Mouse (Mus musculus) midbrain, embryonic 11.5 days (tissue): ENCODE data around the gene Rbl1. TPM values are rescaled to one million over a fixed set of nuclear protein-coding genes. Genes with fewer than 3 reads are reported as not detected.
"Not testable (repeated sequence)": the region's sequence is repeated elsewhere in the genome, so short reads cannot be mapped to it uniquely, and the experiment has no call there.

Experiments
- ATAC-seq: fragments of 200-750 bp; cut with Nextera tagmentation; 2 replicates; pipeline ENCODE4 v1.8.0; 2017; ENCODE audit warnings: moderate TSS enrichment, moderate library complexity; ENCODE audit not compliant: low FRiP score
- DNase-seq: peaks from one replicate; pipeline ENCODE4 v3.0.0; 2015; ENCODE audit warnings: low spot score; ENCODE audit errors: missing footprints
- H3K27ac ChIP-seq: fragments of 300-500 bp; sonication (generic); 2 replicates; pipeline ENCODE4 v1.5.1; 2014; ENCODE audit warnings: low read depth, low read length
- H3K27me3 ChIP-seq: fragments of 300-500 bp; sonication (generic); 2 replicates; pipeline ENCODE4 v1.6.1; 2014; ENCODE audit warnings: mild to moderate bottlenecking, low read length, moderate library complexity, mixed read lengths; ENCODE audit not compliant: control insufficient read depth, insufficient read depth
- H3K36me3 ChIP-seq: fragments of 300-500 bp; sonication (generic); 2 replicates; pipeline ENCODE4 v1.6.1; 2014; ENCODE audit warnings: mild to moderate bottlenecking, low read length, moderate library complexity, mixed read lengths; ENCODE audit not compliant: control insufficient read depth, insufficient read depth
- H3K4me1 ChIP-seq: fragments of 300-500 bp; sonication (generic); 2 replicates; pipeline ENCODE4 v1.6.1; 2014; ENCODE audit warnings: low read length; ENCODE audit not compliant: control insufficient read depth, insufficient read depth
- H3K4me2 ChIP-seq: fragments of 300-500 bp; sonication (generic); 2 replicates; pipeline ENCODE4 v1.6.1; 2014; ENCODE audit warnings: mild to moderate bottlenecking, moderate library complexity
- H3K4me3 ChIP-seq: fragments of 300-500 bp; sonication (generic); 2 replicates; pipeline ENCODE4 v1.5.1; 2014; ENCODE audit warnings: low read depth, low read length
- H3K9ac ChIP-seq: fragments of 300-500 bp; sonication (generic); 2 replicates; pipeline ENCODE4 v1.6.1; 2014; ENCODE audit warnings: low read length
- H3K9me3 ChIP-seq: fragments of 300-500 bp; sonication (generic); 2 replicates; pipeline ENCODE4 v1.6.1; 2016; ENCODE audit warnings: low read length; ENCODE audit not compliant: control insufficient read depth
- WGBS: fragments of 180-500 bp; shearing (Covaris S2); extraction: QIAGEN DNeasy Blood & Tissue Kit; methylation state at CpG from one replicate; pipeline ENCODE4 v1.1.7; 2014; 5-methylcytosine and 5-hydroxymethylcytosine counted together
- polyA plus RNA-seq: library from polyadenylated mRNA; unstranded; fragments of >200 nt; fragmentation: Nextera tagmentation; extraction: Ambion mirVana; gene quantifications from 2 replicates; pipeline ENCODE4 v1.2.1, GENCODE M21; 2014

The Rbl1 gene
- polyA plus RNA-seq, 1 experiment from 2014 or later: 42.5 TPM

GRCm38 (mm10) chr2:157165312-157166224, 38.8 kb downstream of the Rbl1 start:
- H3K27me3 ChIP-seq, H3K4me2 ChIP-seq, H3K27ac ChIP-seq, H3K4me1 ChIP-seq, ATAC-seq, H3K9ac ChIP-seq, DNase-seq, H3K9me3 ChIP-seq, H3K4me3 ChIP-seq: not testable (repeated sequence)
- H3K36me3 ChIP-seq: peaks cover 10% of the 10 kb centered on the region

- peaks cover 15% of the 10 kb centered on the region for H3K36me3 ChIP-seq
Measured at GRCm38 (mm10) chr2:157164101-157164500, 40.2 kb downstream of the Rbl1 start.

GRCm38 (mm10) chr2:157156079-157156478, 48.3 kb downstream of the Rbl1 start:
- ATAC-seq (no peak), DNase-seq (peak; percentile 21)
- no peak overlapping the region for H3K9ac ChIP-seq
- 92% methylated on average over 1 of the region's 1 CpGs for WGBS
- H3K4me1 ChIP-seq: no peaks in the 10 kb centered on the region
- no peaks in the 10 kb centered on the region for H3K27me3 ChIP-seq
- H3K27ac ChIP-seq: no peak overlapping the region
- H3K36me3 ChIP-seq: peaks cover 26% of the 10 kb centered on the region
- H3K9me3 ChIP-seq: no peaks in the 10 kb centered on the region
- no peak overlapping the region for H3K4me3 ChIP-seq
- H3K4me2 ChIP-seq: no peak overlapping the region

More at GRCm38 (mm10) chr2:157164101-157164500, 40.2 kb downstream of the Rbl1 start:
- Histone ChIP-seq H3K4me3 (no peak overlapping the region), H3K4me1 (no peaks in the 10 kb centered on the region), H3K4me2 (no peak overlapping the region), H3K9me3 (no peaks in the 10 kb centered on the region), H3K9ac (no peak overlapping the region), H3K27me3 (no peaks in the 10 kb centered on the region), H3K27ac (no peak overlapping the region)
- ATAC-seq (no peak), DNase-seq (peak; percentile 57)
- 84% methylated on average over 2 of the region's 2 CpGs for WGBS

GRCm38 (mm10) chr2:157153235-157153634, 51.1 kb downstream of the Rbl1 start:
- Histone ChIP-seq H3K4me2 (no peak overlapping the region), H3K4me3 (no peak overlapping the region), H3K27ac (no peak overlapping the region), H3K27me3 (no peaks in the 10 kb centered on the region), H3K36me3 (peaks cover 20% of the 10 kb centered on the region), H3K9ac (no peak overlapping the region), H3K4me1 (no peaks in the 10 kb centered on the region), H3K9me3 (no peaks in the 10 kb centered on the region)
- ATAC-seq (no peak), DNase-seq (peak; percentile 17)
- WGBS: 84% methylated on average over 2 of the region's 2 CpGs

- WGBS: 97% methylated on average over 5 of the region's 5 CpGs
- Histone ChIP-seq H3K36me3 (peaks cover 18% of the 10 kb centered on the region), H3K27ac (no peak overlapping the region), H3K9me3 (no peaks in the 10 kb centered on the region), H3K4me1 (no peaks in the 10 kb centered on the region), H3K27me3 (no peaks in the 10 kb centered on the region), H3K9ac (no peak overlapping the region), H3K4me2 (no peak overlapping the region), H3K4me3 (no peak overlapping the region)
- no peak for ATAC-seq
- peak; percentile 39 for DNase-seq
Measured at GRCm38 (mm10) chr2:157148417-157148816, 55.9 kb downstream of the Rbl1 start.

GRCm38 (mm10) chr2:157147397-157148020, 56.8 kb downstream of the Rbl1 start:
- H3K4me2 ChIP-seq: no peak overlapping the region
- H3K27me3 ChIP-seq: no peaks in the 10 kb centered on the region
- DNase-seq (peak; percentile 53), ATAC-seq (no peak)
- H3K9ac ChIP-seq: no peak overlapping the region
- no peaks in the 10 kb centered on the region for H3K4me1 ChIP-seq
- peaks cover 18% of the 10 kb centered on the region for H3K36me3 ChIP-seq
- H3K9me3 ChIP-seq: no peaks in the 10 kb centered on the region
- no peak overlapping the region for H3K27ac ChIP-seq
- no peak overlapping the region for H3K4me3 ChIP-seq
- 94% methylated on average over 9 of the region's 9 CpGs for WGBS

GRCm38 (mm10) chr2:157145173-157145572, 59.2 kb downstream of the Rbl1 start:
- ATAC-seq: no peak
- 97% methylated on average over 1 of the region's 1 CpGs for WGBS
- H3K36me3 ChIP-seq: peaks cover 10% of the 10 kb centered on the region

GRCm38 (mm10) chr2:157144132-157144531, 60.2 kb downstream of the Rbl1 start:
- no peak for ATAC-seq
- H3K36me3 ChIP-seq: peaks cover 5% of the 10 kb centered on the region; the same call in 1 of the 2 replicates
- H3K4me3 ChIP-seq: no peak overlapping the region
- no peak overlapping the region for H3K27ac ChIP-seq
- no peak for DNase-seq
- no peaks in the 10 kb centered on the region for H3K27me3 ChIP-seq
- no peak overlapping the region for H3K4me2 ChIP-seq
- WGBS: 77% methylated on average over 5 of the region's 5 CpGs
- H3K9me3 ChIP-seq: no peaks in the 10 kb centered on the region; the same call in 1 of the 2 replicates
- no peaks in the 10 kb centered on the region for H3K4me1 ChIP-seq
- H3K9ac ChIP-seq: no peak overlapping the region

More at GRCm38 (mm10) chr2:157145173-157145572, 59.2 kb downstream of the Rbl1 start:
- no peaks in the 10 kb centered on the region for H3K9me3 ChIP-seq
- no peak overlapping the region for H3K9ac ChIP-seq
- H3K27me3 ChIP-seq: no peaks in the 10 kb centered on the region
- peak; percentile 59 for DNase-seq
- no peak overlapping the region for H3K4me3 ChIP-seq
- H3K27ac ChIP-seq: no peak overlapping the region
- no peaks in the 10 kb centered on the region for H3K4me1 ChIP-seq
- H3K4me2 ChIP-seq: no peak overlapping the region

- no peak overlapping the region for H3K27ac ChIP-seq
- no peak overlapping the region for H3K4me3 ChIP-seq
- H3K4me1 ChIP-seq: no peaks in the 10 kb centered on the region
- H3K4me2 ChIP-seq: no peak overlapping the region
- DNase-seq: peak; percentile 21
- no peak for ATAC-seq
- no peaks in the 10 kb centered on the region for H3K36me3 ChIP-seq
- no peaks in the 10 kb centered on the region for H3K27me3 ChIP-seq
- H3K9me3 ChIP-seq: no peaks in the 10 kb centered on the region; the same call in 1 of the 2 replicates
- WGBS: 87% methylated on average over 4 of the region's 4 CpGs
- H3K9ac ChIP-seq: no peak overlapping the region
Measured at GRCm38 (mm10) chr2:157141962-157142361, 62.4 kb downstream of the Rbl1 start.
